Mouse (Mus musculus): ENCODE results near the gene Usp48. TPM values are rescaled to one million over a fixed set of nuclear protein-coding genes. Genes with fewer than 3 reads are reported as not detected.

The Usp48 gene
- polyA plus RNA-seq, 1 experiment: 14.6 TPM

DNA sequence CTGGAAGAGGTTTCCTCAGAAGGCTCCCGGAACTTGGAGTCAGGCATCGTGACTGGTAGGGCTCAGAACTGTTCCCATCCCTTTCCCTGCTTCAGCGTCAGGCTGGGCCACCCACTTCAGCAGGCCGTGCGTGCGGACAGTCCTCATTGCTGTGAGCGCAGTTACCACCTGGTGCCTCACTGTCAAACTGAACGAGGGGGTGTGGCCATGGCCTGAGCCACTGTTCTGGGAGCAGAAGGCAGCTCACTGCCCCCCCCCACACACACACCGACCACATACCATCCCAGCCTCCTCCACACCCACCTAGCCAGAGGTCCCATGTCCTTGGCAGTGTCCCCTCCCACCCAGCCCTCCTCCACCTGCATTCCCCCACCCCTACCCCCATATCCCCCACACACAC, 23.7 kb upstream of the Usp48 start:
- Histone ChIP-seq H3ac (ENCODE audit: control insufficient read depth, insufficient read length, low read depth) (no peak overlapping the region), H3K36me3 (ENCODE audit: control insufficient read depth, insufficient read depth) (peaks cover 59% of the 10 kb centered on the region)
- TF ChIP-seq FOSL1 (IDR thresholded peaks at IDR 0.05; ENCODE audit: insufficient read depth, low read length, poor library complexity, severe bottlenecking) (no peak), MYOD1 (IDR thresholded peaks at IDR 0.05; ENCODE audit: control insufficient read depth, insufficient read length, low read depth) (no peak), USF1 (IDR thresholded peaks at IDR 0.05; ENCODE audit: low read depth) (no peak), MYOG (IDR thresholded peaks at IDR 0.05; ENCODE audit: control insufficient read depth, extremely low read depth, insufficient read length) (no peak), CEBPB (IDR thresholded peaks at IDR 0.05; ENCODE audit: low read depth) (no peak), CTCF (IDR thresholded peaks at IDR 0.05; ENCODE audit: control insufficient read depth, insufficient read depth, insufficient read length) (no peak), MAX (IDR thresholded peaks at IDR 0.05) (no peak)

GRCm38 (mm10) chr4:137574469-137574868, 19.1 kb upstream of the Usp48 start, which contains the start of gene Ldlrad2:
Gene Ldlrad2 (minus strand): TSS chr4:137574569.
- Histone ChIP-seq H3ac (ENCODE audit: control insufficient read depth, insufficient read length, low read depth) (no peak within 1 kb of the TSS), H3K27me3 (ENCODE audit: control insufficient read depth, insufficient read depth, insufficient read length) (no peaks in the 10 kb centered on the region), H3K4me3 (ENCODE audit: insufficient read depth, poor library complexity, severe bottlenecking) (no peak within 1 kb of the TSS), H3K36me3 (ENCODE audit: control insufficient read depth, insufficient read depth) (peaks cover 27% of the 10 kb centered on the region), H3K79me3 (ENCODE audit: low read depth) (no peaks in the 10 kb centered on the region), H3K79me2 (ENCODE audit: control insufficient read depth, insufficient read depth) (no peaks in the 10 kb centered on the region)
- TF ChIP-seq MAX (IDR thresholded peaks at IDR 0.05): no peak
- TF ChIP-seq USF1 (IDR thresholded peaks at IDR 0.05; ENCODE audit: low read depth): no peak
- TF ChIP-seq CTCF (IDR thresholded peaks at IDR 0.05; ENCODE audit: control insufficient read depth, insufficient read depth, insufficient read length): no peak
- TF ChIP-seq MYOD1 (IDR thresholded peaks at IDR 0.05; ENCODE audit: control insufficient read depth, insufficient read length, low read depth): no peak
- TF ChIP-seq FOSL1 (IDR thresholded peaks at IDR 0.05; ENCODE audit: insufficient read depth, low read length, poor library complexity, severe bottlenecking): no peak
- no peak for TF ChIP-seq MYOG (IDR thresholded peaks at IDR 0.05; ENCODE audit: control insufficient read depth, extremely low read depth, insufficient read length)
- no peak for TF ChIP-seq CEBPB (IDR thresholded peaks at IDR 0.05; ENCODE audit: low read depth)

More for the DNA sequence above, 23.7 kb upstream of the Usp48 start:
- Histone ChIP-seq H3K79me3 (ENCODE audit: low read depth) (no peaks in the 10 kb centered on the region), H3K79me2 (ENCODE audit: control insufficient read depth, insufficient read depth) (no peaks in the 10 kb centered on the region), H3K27me3 (ENCODE audit: control insufficient read depth, insufficient read depth, insufficient read length) (no peaks in the 10 kb centered on the region), H3K4me3 (ENCODE audit: insufficient read depth, poor library complexity, severe bottlenecking) (no peak overlapping the region)

GRCm38 (mm10) chr4:137577486-137577885, 16.1 kb upstream of the Usp48 start:
- TF ChIP-seq CEBPB (IDR thresholded peaks at IDR 0.05; ENCODE audit: low read depth) (no peak), FOSL1 (IDR thresholded peaks at IDR 0.05; ENCODE audit: insufficient read depth, low read length, poor library complexity, severe bottlenecking) (no peak), MYOG (IDR thresholded peaks at IDR 0.05; ENCODE audit: control insufficient read depth, extremely low read depth, insufficient read length) (no peak), USF1 (IDR thresholded peaks at IDR 0.05; ENCODE audit: low read depth) (no peak), MAX (IDR thresholded peaks at IDR 0.05) (no peak), MYOD1 (IDR thresholded peaks at IDR 0.05; ENCODE audit: control insufficient read depth, insufficient read length, low read depth) (no peak), CTCF (IDR thresholded peaks at IDR 0.05; ENCODE audit: control insufficient read depth, insufficient read depth, insufficient read length) (no peak)
- H3K4me3 ChIP-seq (ENCODE audit: insufficient read depth, poor library complexity, severe bottlenecking): no peak overlapping the region
- H3K36me3 ChIP-seq (ENCODE audit: control insufficient read depth, insufficient read depth): peaks cover 10% of the 10 kb centered on the region
- H3K27me3 ChIP-seq (ENCODE audit: control insufficient read depth, insufficient read depth, insufficient read length): no peaks in the 10 kb centered on the region
- no peak overlapping the region for H3ac ChIP-seq (ENCODE audit: control insufficient read depth, insufficient read length, low read depth)
- H3K79me2 ChIP-seq (ENCODE audit: control insufficient read depth, insufficient read depth): no peaks in the 10 kb centered on the region
- H3K79me3 ChIP-seq (ENCODE audit: low read depth): no peaks in the 10 kb centered on the region

- no peaks in the 10 kb centered on the region for H3K79me2 ChIP-seq (ENCODE audit: control insufficient read depth, insufficient read depth)
Measured at GRCm38 (mm10) chr4:137578181-137578845, 15.2 kb upstream of the Usp48 start.

DNA sequence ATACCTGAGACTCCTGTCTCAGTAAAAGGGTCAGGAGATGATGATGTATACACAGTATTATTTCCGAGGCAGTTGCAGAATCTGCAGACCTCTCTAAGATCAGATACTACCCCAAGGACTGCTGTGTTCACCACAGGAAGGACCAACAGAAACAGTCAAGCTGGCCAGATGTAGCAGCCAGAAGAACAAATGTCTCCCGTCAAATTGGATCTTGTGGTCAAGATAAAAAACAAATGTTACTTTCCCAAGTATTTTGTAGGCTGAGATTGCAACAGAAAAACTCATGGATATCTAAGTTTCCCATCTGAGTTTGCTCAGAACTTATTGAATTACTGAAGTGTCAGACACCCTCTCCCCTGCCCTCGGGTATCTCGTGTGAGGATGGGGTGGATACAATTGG, 13.8 kb upstream of the Usp48 start:
- no peak overlapping the region for H3K4me3 ChIP-seq (ENCODE audit: insufficient read depth, poor library complexity, severe bottlenecking)
- TF ChIP-seq FOSL1 (IDR thresholded peaks at IDR 0.05; ENCODE audit: insufficient read depth, low read length, poor library complexity, severe bottlenecking) (no peak), MAX (IDR thresholded peaks at IDR 0.05) (no peak), USF1 (IDR thresholded peaks at IDR 0.05; ENCODE audit: low read depth) (no peak), CEBPB (IDR thresholded peaks at IDR 0.05; ENCODE audit: low read depth) (no peak), MYOD1 (IDR thresholded peaks at IDR 0.05; ENCODE audit: control insufficient read depth, insufficient read length, low read depth) (no peak), CTCF (IDR thresholded peaks at IDR 0.05; ENCODE audit: control insufficient read depth, insufficient read depth, insufficient read length) (no peak)
- H3K36me3 ChIP-seq (ENCODE audit: control insufficient read depth, insufficient read depth): no peaks in the 10 kb centered on the region
- no peaks in the 10 kb centered on the region for H3K27me3 ChIP-seq (ENCODE audit: control insufficient read depth, insufficient read depth, insufficient read length)
- no peaks in the 10 kb centered on the region for H3K79me3 ChIP-seq (ENCODE audit: low read depth)
- H3K79me2 ChIP-seq (ENCODE audit: control insufficient read depth, insufficient read depth): no peaks in the 10 kb centered on the region
- no peak overlapping the region for H3ac ChIP-seq (ENCODE audit: control insufficient read depth, insufficient read length, low read depth)

More at GRCm38 (mm10) chr4:137578181-137578845, 15.2 kb upstream of the Usp48 start:
- TF ChIP-seq MYOG (IDR thresholded peaks at IDR 0.05; ENCODE audit: control insufficient read depth, extremely low read depth, insufficient read length) (no peak), FOSL1 (IDR thresholded peaks at IDR 0.05; ENCODE audit: insufficient read depth, low read length, poor library complexity, severe bottlenecking) (no peak), CTCF (IDR thresholded peaks at IDR 0.05; ENCODE audit: control insufficient read depth, insufficient read depth, insufficient read length) (no peak), MAX (IDR thresholded peaks at IDR 0.05) (no peak), MYOD1 (IDR thresholded peaks at IDR 0.05; ENCODE audit: control insufficient read depth, insufficient read length, low read depth) (no peak), CEBPB (IDR thresholded peaks at IDR 0.05; ENCODE audit: low read depth) (no peak), USF1 (IDR thresholded peaks at IDR 0.05; ENCODE audit: low read depth) (no peak)
- H3ac ChIP-seq (ENCODE audit: control insufficient read depth, insufficient read length, low read depth): no peak overlapping the region
- H3K36me3 ChIP-seq (ENCODE audit: control insufficient read depth, insufficient read depth): peaks cover 5% of the 10 kb centered on the region
- no peak overlapping the region for H3K4me3 ChIP-seq (ENCODE audit: insufficient read depth, poor library complexity, severe bottlenecking)
- H3K27me3 ChIP-seq (ENCODE audit: control insufficient read depth, insufficient read depth, insufficient read length): no peaks in the 10 kb centered on the region
- H3K79me3 ChIP-seq (ENCODE audit: low read depth): no peaks in the 10 kb centered on the region
